Mouse (Mus musculus): Measurements from ENCODE around the gene Hps4. TPM values are rescaled to one million over a fixed set of nuclear protein-coding genes. Genes with fewer than 3 reads are reported as not detected.

Gene Hps4
- polyA plus RNA-seq (2015; fragmentation: Nextera tagmentation; extraction: Ambion mirVana), result 28.8 and 37.3 TPM in 2 replicates

DNA sequence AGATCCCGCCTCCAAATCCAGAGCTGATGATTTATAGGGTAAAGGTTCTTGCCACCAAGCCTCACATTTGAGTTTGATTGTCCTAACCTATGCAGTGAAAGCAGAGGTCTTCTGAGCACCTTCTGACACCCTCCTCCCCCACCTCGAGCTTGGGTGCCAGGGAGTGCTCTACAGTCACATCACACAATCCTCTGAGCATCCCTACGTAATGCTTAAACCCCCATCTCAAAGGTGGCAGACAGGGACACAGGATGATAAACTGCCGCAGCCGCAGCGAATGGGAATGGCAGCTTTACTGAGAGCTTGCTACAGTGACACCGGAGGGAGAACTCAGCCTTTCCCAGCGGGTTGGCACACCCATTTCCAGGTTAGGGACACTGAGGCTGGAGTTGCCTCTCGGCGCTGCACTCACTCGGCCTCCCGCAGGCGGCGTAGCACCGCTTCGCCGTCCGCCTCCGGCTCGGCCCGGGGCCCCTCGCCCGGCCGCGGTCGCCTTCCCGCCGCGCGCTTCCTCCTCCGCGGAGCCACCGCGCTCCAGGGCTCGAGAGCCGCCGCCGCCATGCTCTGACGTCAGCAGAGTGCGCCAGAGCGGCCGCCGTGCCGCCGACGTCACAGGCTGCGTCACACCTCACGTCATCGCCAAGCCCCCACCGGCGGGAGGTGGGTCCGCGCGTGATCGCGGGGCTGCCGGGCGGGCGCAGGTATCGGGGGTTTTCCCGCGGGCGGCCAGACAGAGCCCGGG lies at the start of gene Hps4, which contains the start of gene Srrd:
Gene Hps4 (plus strand): TSS at position 621 of the 742 bp plus-strand sequence.
Gene Srrd (minus strand): TSS at position 578 of the 742 bp plus-strand sequence.
- peak within 1 kb of the TSS; percentile 76 for H3K9ac ChIP-seq (ENCODE audit: low read depth, low read length)
- peak within 1 kb of the TSS; percentile 77 for H3K4me2 ChIP-seq (replicated peaks; ENCODE audit: low read depth)
- 2% methylated on average over 62 of the region's 64 CpGs for WGBS
- H3K4me3 ChIP-seq (ENCODE audit: low read depth, low read length), result peak within 1 kb of the TSS; percentile 78
- H3K4me1 ChIP-seq (replicated peaks; ENCODE audit: control insufficient read depth, insufficient read depth, low read length), result peaks cover 3% of the 10 kb centered on the region; the same call in 1 of the 2 replicates
- ATAC-seq, result peak; percentile 59
- H3K27ac ChIP-seq (ENCODE audit: low read depth, low read length), result peak within 1 kb of the TSS; percentile 88
- H3K9me3 ChIP-seq (ENCODE audit: control insufficient read depth), result no peaks in the 10 kb centered on the region
- no peaks in the 10 kb centered on the region for H3K27me3 ChIP-seq (replicated peaks; ENCODE audit: control insufficient read depth, insufficient read depth, low read length)
- peaks cover 33% of the 10 kb centered on the region for H3K36me3 ChIP-seq (ENCODE audit: control insufficient read depth, insufficient read depth)
- TF ChIP-seq CTCF (IDR thresholded peaks at IDR 0.05; ENCODE audit: low read depth), result peak; percentile 42

GRCm38 (mm10) chr5:112293800-112294199 lies 49.1 kb upstream of the Hps4 start:
- TF ChIP-seq CTCF (IDR thresholded peaks at IDR 0.05; ENCODE audit: low read depth), result no peak
- 51% methylated on average over 2 of the region's 2 CpGs for WGBS
- H3K9ac ChIP-seq (ENCODE audit: low read depth, low read length), result no peak overlapping the region
- peaks cover 6% of the 10 kb centered on the region for H3K4me1 ChIP-seq (replicated peaks; ENCODE audit: control insufficient read depth, insufficient read depth, low read length)
- no peak overlapping the region for H3K4me3 ChIP-seq (ENCODE audit: low read depth, low read length)
- no peaks in the 10 kb centered on the region for H3K36me3 ChIP-seq (ENCODE audit: control insufficient read depth, insufficient read depth)
- no peak overlapping the region for H3K27ac ChIP-seq (ENCODE audit: low read depth, low read length)
- H3K4me2 ChIP-seq (replicated peaks; ENCODE audit: low read depth), result no peak overlapping the region
- no peak for ATAC-seq
- H3K27me3 ChIP-seq (replicated peaks; ENCODE audit: control insufficient read depth, insufficient read depth, low read length), result no peaks in the 10 kb centered on the region
- no peaks in the 10 kb centered on the region for H3K9me3 ChIP-seq (ENCODE audit: control insufficient read depth)

DNA sequence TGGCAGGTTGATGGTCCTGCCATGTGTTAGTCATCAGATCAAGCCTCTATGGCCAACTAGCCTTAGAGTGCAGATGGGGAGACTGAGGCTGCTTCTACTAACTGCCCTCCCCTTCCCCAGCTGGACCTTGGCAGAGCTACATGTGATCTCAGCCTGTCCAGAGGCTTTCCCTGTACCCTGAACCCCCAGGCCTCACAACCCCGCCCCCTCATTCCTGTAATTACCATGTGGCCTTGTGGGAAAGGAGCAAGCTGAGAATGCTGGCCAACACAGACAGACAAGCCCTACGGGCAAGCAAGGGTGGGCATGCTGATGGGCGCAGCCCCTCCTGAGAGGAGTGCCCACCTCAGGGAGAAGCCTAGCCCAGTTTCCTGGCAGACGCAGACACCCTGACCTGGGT lies 48.2 kb upstream of the Hps4 start:
- H3K9me3 ChIP-seq (ENCODE audit: control insufficient read depth), result no peaks in the 10 kb centered on the region
- no peak for ATAC-seq
- no peak for TF ChIP-seq CTCF (IDR thresholded peaks at IDR 0.05; ENCODE audit: low read depth)
- peaks cover 6% of the 10 kb centered on the region for H3K4me1 ChIP-seq (replicated peaks; ENCODE audit: control insufficient read depth, insufficient read depth, low read length)
- no peaks in the 10 kb centered on the region for H3K36me3 ChIP-seq (ENCODE audit: control insufficient read depth, insufficient read depth)
- no peak overlapping the region for H3K4me3 ChIP-seq (ENCODE audit: low read depth, low read length)
- no peak overlapping the region for H3K4me2 ChIP-seq (replicated peaks; ENCODE audit: low read depth)
- H3K27me3 ChIP-seq (replicated peaks; ENCODE audit: control insufficient read depth, insufficient read depth, low read length), result no peaks in the 10 kb centered on the region
- H3K9ac ChIP-seq (ENCODE audit: low read depth, low read length), result no peak overlapping the region
- 49% methylated on average over 4 of the region's 4 CpGs for WGBS
- no peak overlapping the region for H3K27ac ChIP-seq (ENCODE audit: low read depth, low read length)

DNA sequence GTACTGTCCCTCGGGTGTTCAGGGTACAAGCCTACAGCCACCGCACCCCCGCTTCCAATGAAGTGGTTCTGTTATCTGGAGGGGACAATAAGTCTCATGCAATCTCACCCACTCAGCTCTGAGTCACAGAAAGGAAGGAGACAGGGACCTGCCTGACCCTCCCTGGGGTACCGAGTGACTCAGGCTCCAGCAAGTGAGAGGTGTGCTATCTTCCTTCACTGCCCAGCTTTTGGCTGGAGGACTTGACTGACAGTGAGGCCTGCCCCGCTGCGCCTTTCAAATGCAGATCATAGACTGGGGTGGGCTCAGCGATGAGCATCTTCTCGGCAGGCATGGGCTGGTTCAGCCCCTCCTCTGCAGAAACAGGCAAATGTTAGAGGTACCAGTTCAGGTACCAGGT lies 47.7 kb upstream of the Hps4 start:
- Histone ChIP-seq H3K4me1 (replicated peaks; ENCODE audit: control insufficient read depth, insufficient read depth, low read length) (peaks cover 6% of the 10 kb centered on the region), H3K36me3 (ENCODE audit: control insufficient read depth, insufficient read depth) (no peaks in the 10 kb centered on the region), H3K9ac (ENCODE audit: low read depth, low read length) (no peak overlapping the region), H3K27ac (ENCODE audit: low read depth, low read length) (no peak overlapping the region), H3K9me3 (ENCODE audit: control insufficient read depth) (no peaks in the 10 kb centered on the region), H3K27me3 (replicated peaks; ENCODE audit: control insufficient read depth, insufficient read depth, low read length) (no peaks in the 10 kb centered on the region), H3K4me2 (replicated peaks; ENCODE audit: low read depth) (no peak overlapping the region), H3K4me3 (ENCODE audit: low read depth, low read length) (no peak overlapping the region)
- WGBS, result 55% methylated on average over 8 of the region's 8 CpGs
- no peak for TF ChIP-seq CTCF (IDR thresholded peaks at IDR 0.05; ENCODE audit: low read depth)
- ATAC-seq, result no peak

DNA sequence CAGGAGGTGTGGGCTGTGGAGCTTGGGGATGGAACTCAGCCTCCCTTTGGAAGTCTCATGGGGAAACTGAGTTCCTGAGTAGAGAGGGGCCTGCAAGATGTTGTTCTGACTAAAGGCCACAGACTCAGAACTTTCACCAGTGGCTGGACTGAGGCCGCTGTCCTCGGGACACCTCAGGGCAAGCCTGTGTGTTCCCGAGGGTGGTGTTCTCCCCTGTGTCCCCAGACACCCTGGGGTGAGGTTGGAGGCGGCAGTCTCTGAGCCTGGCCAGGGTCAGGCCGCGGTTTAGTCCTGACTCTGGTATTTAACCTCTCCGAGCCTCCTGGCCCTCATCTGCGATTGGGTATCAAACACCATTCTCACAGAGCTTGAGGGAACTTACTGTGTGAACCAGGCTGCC lies 47.3 kb upstream of the Hps4 start:
- H3K4me2 ChIP-seq (replicated peaks; ENCODE audit: low read depth), result no peak overlapping the region
- ATAC-seq, result no peak
- H3K27ac ChIP-seq (ENCODE audit: low read depth, low read length), result no peak overlapping the region
- H3K9me3 ChIP-seq (ENCODE audit: control insufficient read depth), result no peaks in the 10 kb centered on the region
- WGBS, result 66% methylated on average over 8 of the region's 8 CpGs
- H3K27me3 ChIP-seq (replicated peaks; ENCODE audit: control insufficient read depth, insufficient read depth, low read length), result no peaks in the 10 kb centered on the region
- H3K4me1 ChIP-seq (replicated peaks; ENCODE audit: control insufficient read depth, insufficient read depth, low read length), result peaks cover 6% of the 10 kb centered on the region
- H3K4me3 ChIP-seq (ENCODE audit: low read depth, low read length), result no peak overlapping the region
- no peak overlapping the region for H3K9ac ChIP-seq (ENCODE audit: low read depth, low read length)
- H3K36me3 ChIP-seq (ENCODE audit: control insufficient read depth, insufficient read depth), result no peaks in the 10 kb centered on the region
- TF ChIP-seq CTCF (IDR thresholded peaks at IDR 0.05; ENCODE audit: low read depth), result no peak

GRCm38 (mm10) chr5:112296404-112297181 lies 46.3 kb upstream of the Hps4 start:
- no peaks in the 10 kb centered on the region for H3K27me3 ChIP-seq (replicated peaks; ENCODE audit: control insufficient read depth, insufficient read depth, low read length)
- no peak for TF ChIP-seq CTCF (IDR thresholded peaks at IDR 0.05; ENCODE audit: low read depth)
- no peak overlapping the region for H3K4me3 ChIP-seq (ENCODE audit: low read depth, low read length)
- no peak overlapping the region for H3K4me2 ChIP-seq (replicated peaks; ENCODE audit: low read depth)
- ATAC-seq, result peak; percentile 41
- H3K27ac ChIP-seq (ENCODE audit: low read depth, low read length), result no peak overlapping the region
- peaks cover 6% of the 10 kb centered on the region for H3K4me1 ChIP-seq (replicated peaks; ENCODE audit: control insufficient read depth, insufficient read depth, low read length)
- 42% methylated on average over 6 of the region's 6 CpGs for WGBS
- H3K36me3 ChIP-seq (ENCODE audit: control insufficient read depth, insufficient read depth), result no peaks in the 10 kb centered on the region
- H3K9me3 ChIP-seq (ENCODE audit: control insufficient read depth), result no peaks in the 10 kb centered on the region
- no peak overlapping the region for H3K9ac ChIP-seq (ENCODE audit: low read depth, low read length)
